ENCODE assay signal across 10 mouse cellular contexts in the genomic region with DNA sequence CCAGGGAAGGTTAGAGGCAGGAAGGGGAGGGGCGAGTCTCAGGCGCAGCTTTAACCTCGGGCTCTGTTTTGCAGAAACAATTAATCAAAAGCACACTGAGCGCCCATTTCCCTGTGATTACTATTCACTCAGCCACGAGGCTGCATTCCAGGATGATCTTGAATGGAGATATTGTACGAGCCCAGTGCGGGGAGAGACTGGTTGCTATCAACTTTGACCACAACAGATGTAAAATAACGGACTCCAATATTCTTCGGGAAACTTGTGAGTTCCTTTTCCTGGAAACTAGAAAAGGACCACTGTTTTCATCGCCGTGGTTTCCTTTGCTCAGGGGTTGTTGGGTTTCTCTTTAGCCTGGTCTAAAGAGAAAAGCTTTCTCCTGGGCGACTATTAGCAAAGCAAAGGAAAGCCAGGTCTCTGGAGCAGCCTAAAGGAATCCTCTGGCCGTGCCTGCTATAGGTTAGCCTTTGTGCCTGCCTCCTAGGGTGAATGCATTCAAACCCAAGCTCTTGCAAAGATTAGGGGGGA.
DNase-seq lines count a peak whose midpoint lies in the region; ATAC-seq and TF ChIP-seq lines count a peak whose summit lies in the region.
"Had no signal": no experiment of that assay in that cellular context is flagged by ENCODE, and none has a peak within 500 bp of the region (broad histone marks: within the 10 kb centered on the region; RNA-seq: fewer than 3 reads in every experiment).

No protein-coding gene starts in this region.

- H3K4me3 ChIP-seq in gastrocnemius, adult 2 months = peak overlapping the region; percentile 23
- no peak overlapping the region for H3K4me3 ChIP-seq in hindbrain, embryonic 16.5 days (ENCODE audit: low read length)
- no peak overlapping the region for H3K4me3 ChIP-seq in midbrain, embryonic 15.5 days

- H3K9ac ChIP-seq in hindbrain, embryonic 16.5 days (ENCODE audit: low read depth, low read length) = no peak overlapping the region
- no peak overlapping the region for H3K9ac ChIP-seq in midbrain, embryonic 15.5 days
- H3K9ac ChIP-seq: liver, embryonic 14.5 days had no signal

- no peaks in the 10 kb centered on the region for H3K9me3 ChIP-seq in hindbrain, embryonic 16.5 days (ENCODE audit: control insufficient read depth, low read length)
- no peaks in the 10 kb centered on the region for H3K9me3 ChIP-seq in midbrain, embryonic 15.5 days

- whole genome bisulfite sequencing in hindbrain, embryonic 16.5 days = 6% methylated on average over 13 of the region's 13 CpGs
- WGBS in midbrain, embryonic 15.5 days = 3% methylated on average over 13 of the region's 13 CpGs

- peak; percentile 31; the same call in 1 of the 2 replicates for ATAC-seq in hindbrain, embryonic 16.5 days
- ATAC-seq in midbrain, embryonic 15.5 days (replicated peaks) = peak; percentile 54; the same call in 1 of the 2 replicates

- no peak for TF ChIP-seq CTCF in gastrocnemius, adult 2 months (IDR thresholded peaks at IDR 0.05)

- H3K4me1 ChIP-seq in hindbrain, embryonic 16.5 days (ENCODE audit: control insufficient read depth, insufficient read depth, low read depth, low read length) = peaks cover 13% of the 10 kb centered on the region
- H3K4me1 ChIP-seq in midbrain, embryonic 15.5 days = peaks cover 21% of the 10 kb centered on the region

- peak overlapping the region; percentile 18; the same call in 1 of the 2 replicates for H3K4me2 ChIP-seq in hindbrain, embryonic 16.5 days (ENCODE audit: low read length)
- H3K4me2 ChIP-seq in midbrain, embryonic 15.5 days = peak overlapping the region; percentile 23

- H3K36me3 ChIP-seq in hindbrain, embryonic 16.5 days (ENCODE audit: control insufficient read depth, insufficient read depth, low read length) = no peaks in the 10 kb centered on the region
- no peaks in the 10 kb centered on the region for H3K36me3 ChIP-seq in midbrain, embryonic 15.5 days (replicated peaks)

- H3K27me3 ChIP-seq in hindbrain, embryonic 16.5 days (replicated peaks; ENCODE audit: control insufficient read depth, insufficient read depth, low read length) = no peaks in the 10 kb centered on the region
- no peaks in the 10 kb centered on the region for H3K27me3 ChIP-seq in midbrain, embryonic 15.5 days (replicated peaks)

- DNase-seq in gastrocnemius, adult 2 months = no peak
- DNase-seq in gastrocnemius, adult 18-20 months (ENCODE audit: low spot score) = no peak
- peak; percentile 55 for DNase-seq in embryo, embryonic 9.5 days (ENCODE audit: extremely low spot score)
- DNase-seq in B cell, adult 2 months = no peak
- no peak for DNase-seq in thymus, postnatal 14 days
- no peak for DNase-seq in right cerebral cortex, adult 2 months (ENCODE audit: low spot score in 2 of 2)
- DNase-seq: thymus, postnatal 4 days had no signal

- intact Hi-C loops in gastrocnemius, adult 2 months (cut with DNase I) = no loop called here

- H3K27ac ChIP-seq in gastrocnemius, adult 2 months = peak overlapping the region; percentile 48
- H3K27ac ChIP-seq in hindbrain, embryonic 16.5 days (ENCODE audit: low read depth, low read length) = no peak overlapping the region
- H3K27ac ChIP-seq in midbrain, embryonic 15.5 days = no peak overlapping the region
- H3K27ac ChIP-seq: liver, embryonic 14.5 days had no signal
